Mouse (Mus musculus): ENCODE measurements around the gene Kyat1.
"Not testable (repeated sequence)": the region's sequence is repeated elsewhere in the genome, so short reads cannot be mapped to it uniquely, and the experiment has no call there.

Kyat1 gene

DNA sequence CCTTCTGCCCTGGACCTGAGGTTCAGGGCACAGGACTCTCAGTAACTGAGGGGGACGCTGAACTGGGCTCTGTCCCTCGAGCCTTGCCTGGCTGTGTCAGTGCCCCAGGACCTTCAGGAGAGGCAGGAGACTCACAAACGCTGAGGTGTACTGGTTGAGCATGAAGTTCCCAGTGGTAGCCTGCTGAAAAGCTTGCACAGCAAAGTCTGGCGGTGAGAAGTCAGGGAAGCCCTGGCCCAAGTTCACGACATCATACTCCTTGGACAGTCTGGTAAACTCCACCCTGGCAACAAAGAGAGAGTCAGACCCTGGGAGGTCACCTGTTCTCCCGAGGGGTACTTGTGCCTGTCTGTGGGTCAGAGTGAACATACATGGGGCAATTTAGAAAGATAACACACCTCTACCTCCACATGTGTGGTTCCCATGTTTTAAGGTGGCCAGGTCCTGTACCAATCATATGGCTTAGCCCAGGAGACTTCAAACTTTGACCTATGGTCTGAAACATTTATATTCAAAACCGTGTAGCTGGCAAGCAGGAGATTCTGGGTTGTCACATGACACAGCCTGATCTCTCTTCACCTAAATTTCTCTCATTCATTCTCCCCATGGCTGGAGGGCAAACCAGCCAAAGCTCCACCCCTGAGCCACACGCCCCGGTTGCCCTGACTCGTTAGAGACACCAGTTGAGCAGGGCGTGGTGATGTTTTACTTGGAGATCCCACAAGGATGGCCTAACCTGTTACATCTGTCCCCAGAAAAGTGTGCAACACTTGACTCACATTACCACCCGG lies 13.7 kb downstream of the Kyat1 start:
- TF ChIP-seq CTCF (conservative IDR thresholded peaks at IDR 0.05; ENCODE audit: low read length) (no peak), POU5F1 (IDR thresholded peaks at IDR 0.05; ENCODE audit: borderline replicate concordance, low read length) (no peak), NANOG (IDR thresholded peaks at IDR 0.05; ENCODE audit: borderline replicate concordance, low read length) (no peak)
- Histone ChIP-seq H3K4me3 (replicated peaks; ENCODE audit: low read length) (no peak overlapping the region), H3K36me3 (ENCODE audit: insufficient read depth, low read length) (peaks cover 11% of the 10 kb centered on the region), H3K9me3 (ENCODE audit: low read length) (peaks cover 27% of the 10 kb centered on the region), H3K4me1 (replicated peaks; ENCODE audit: low read depth, low read length) (peaks cover 16% of the 10 kb centered on the region), H3K27me3 (ENCODE audit: insufficient read depth, low read length) (no peaks in the 10 kb centered on the region)

DNA sequence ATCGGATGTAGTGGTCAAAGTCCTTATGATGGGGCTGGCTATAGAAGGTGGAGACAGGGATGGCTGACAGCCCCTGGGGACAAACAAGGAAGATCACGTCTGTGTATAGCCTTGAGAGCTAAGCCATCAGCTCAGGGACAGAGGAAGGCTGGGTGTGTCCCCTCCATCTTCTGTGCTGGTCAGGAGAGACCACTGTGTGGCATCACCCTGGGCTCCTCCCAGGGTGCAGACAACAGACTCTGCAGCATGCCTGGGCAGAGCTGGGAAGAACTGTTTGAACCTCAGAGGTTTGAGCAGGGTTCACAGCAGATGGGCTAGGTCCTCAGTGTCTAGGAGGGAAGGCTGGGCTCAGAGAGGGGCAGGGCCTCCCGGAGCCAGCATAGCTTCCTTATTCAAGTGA lies 20.0 kb downstream of the Kyat1 start:
- Histone ChIP-seq H3K36me3 (ENCODE audit: insufficient read depth, low read length) (peaks cover 27% of the 10 kb centered on the region), H3K4me1 (replicated peaks; ENCODE audit: low read depth, low read length) (peaks cover 21% of the 10 kb centered on the region; the same call in 1 of the 2 replicates), H3K9me3 (ENCODE audit: low read length) (peaks cover 28% of the 10 kb centered on the region), H3K27me3 (ENCODE audit: insufficient read depth, low read length) (no peaks in the 10 kb centered on the region), H3K4me3 (replicated peaks; ENCODE audit: low read length) (no peak overlapping the region)
- no peak for TF ChIP-seq NANOG (IDR thresholded peaks at IDR 0.05; ENCODE audit: borderline replicate concordance, low read length)
- no peak for TF ChIP-seq POU5F1 (IDR thresholded peaks at IDR 0.05; ENCODE audit: borderline replicate concordance, low read length)
- no peak for TF ChIP-seq CTCF (conservative IDR thresholded peaks at IDR 0.05; ENCODE audit: low read length)

DNA sequence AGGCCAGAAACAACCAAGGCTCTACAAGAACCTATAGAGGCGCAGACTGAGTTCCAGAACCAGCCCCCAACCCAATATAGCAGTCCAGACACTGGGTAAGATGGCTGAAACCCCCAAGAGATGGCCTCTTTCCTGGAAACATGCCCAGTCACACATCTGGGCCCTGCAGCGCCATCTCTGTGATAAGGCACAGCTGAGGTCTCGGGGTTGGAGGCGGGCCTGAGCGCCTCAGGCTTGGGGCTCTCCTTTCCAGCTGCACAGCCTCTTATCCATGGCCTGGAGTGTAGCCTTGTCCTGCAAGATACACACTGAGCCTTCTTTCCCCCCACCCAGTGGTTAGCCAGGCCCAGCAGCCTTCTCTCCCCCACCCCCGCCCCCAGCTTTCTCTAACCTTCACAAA lies 20.4 kb downstream of the Kyat1 start:
- no peak for TF ChIP-seq POU5F1 (IDR thresholded peaks at IDR 0.05; ENCODE audit: borderline replicate concordance, low read length)
- H3K9me3 ChIP-seq (ENCODE audit: low read length), result peaks cover 26% of the 10 kb centered on the region
- no peaks in the 10 kb centered on the region for H3K27me3 ChIP-seq (ENCODE audit: insufficient read depth, low read length)
- peaks cover 27% of the 10 kb centered on the region for H3K36me3 ChIP-seq (ENCODE audit: insufficient read depth, low read length)
- H3K4me3 ChIP-seq (replicated peaks; ENCODE audit: low read length), result no peak overlapping the region
- peaks cover 21% of the 10 kb centered on the region; the same call in 1 of the 2 replicates for H3K4me1 ChIP-seq (replicated peaks; ENCODE audit: low read depth, low read length)

DNA sequence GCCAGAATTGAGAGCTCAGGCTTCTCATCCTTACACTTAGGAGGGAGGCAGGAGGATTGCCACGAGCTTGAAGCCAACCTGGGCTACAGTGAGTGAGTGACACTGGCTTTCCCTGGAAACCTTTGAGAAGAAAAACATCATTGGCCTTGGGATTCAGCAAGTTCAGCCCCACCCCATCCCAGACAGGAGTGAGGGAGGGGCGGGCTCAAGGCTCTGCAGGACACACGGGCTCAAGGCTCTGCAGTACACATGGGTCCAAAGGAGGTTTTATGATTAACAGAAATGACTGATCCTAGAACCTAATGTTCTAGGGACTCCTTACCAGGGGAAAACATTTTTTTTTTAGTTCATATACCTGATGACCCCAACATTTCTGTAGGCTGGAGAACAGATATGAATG lies 21.9 kb downstream of the Kyat1 start:
- Histone ChIP-seq H3K36me3 (ENCODE audit: insufficient read depth, low read length) (peaks cover 27% of the 10 kb centered on the region), H3K4me3 (replicated peaks; ENCODE audit: low read length) (no peak overlapping the region), H3K27me3 (ENCODE audit: insufficient read depth, low read length) (no peaks in the 10 kb centered on the region), H3K4me1 (replicated peaks; ENCODE audit: low read depth, low read length) (peaks cover 21% of the 10 kb centered on the region; the same call in 1 of the 2 replicates), H3K9me3 (ENCODE audit: low read length) (peaks cover 26% of the 10 kb centered on the region)
- TF ChIP-seq NANOG (IDR thresholded peaks at IDR 0.05; ENCODE audit: borderline replicate concordance, low read length) (no peak), CTCF (conservative IDR thresholded peaks at IDR 0.05; ENCODE audit: low read length) (no peak), POU5F1 (IDR thresholded peaks at IDR 0.05; ENCODE audit: borderline replicate concordance, low read length) (no peak)

DNA sequence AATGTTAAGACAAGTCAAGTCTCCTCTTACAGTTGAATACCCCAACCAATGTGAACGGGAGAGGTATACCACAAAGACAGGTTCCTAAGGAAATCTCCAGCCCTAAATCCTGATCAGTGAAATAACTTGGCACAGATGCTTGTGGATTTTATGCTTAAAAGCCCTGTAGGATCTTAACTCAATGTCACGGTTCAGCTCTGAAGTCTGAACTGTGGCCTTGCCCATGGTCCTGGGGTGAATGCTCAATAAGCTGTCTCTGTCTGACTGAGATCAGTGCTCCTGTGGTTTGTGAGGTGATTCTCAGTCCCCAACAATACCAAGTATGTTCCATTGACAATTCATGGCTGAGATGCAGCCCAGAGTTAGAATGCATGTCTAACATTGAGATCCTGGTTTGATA lies 23.2 kb downstream of the Kyat1 start:
- Histone ChIP-seq H3K4me1 (replicated peaks; ENCODE audit: low read depth, low read length) (peaks cover 25% of the 10 kb centered on the region), H3K36me3 (ENCODE audit: insufficient read depth, low read length) (peaks cover 22% of the 10 kb centered on the region), H3K27me3 (ENCODE audit: insufficient read depth, low read length) (no peaks in the 10 kb centered on the region), H3K9me3 (ENCODE audit: low read length) (peaks cover 26% of the 10 kb centered on the region), H3K4me3 (replicated peaks; ENCODE audit: low read length) (no peak overlapping the region)
- no peak for TF ChIP-seq POU5F1 (IDR thresholded peaks at IDR 0.05; ENCODE audit: borderline replicate concordance, low read length)
- TF ChIP-seq NANOG (IDR thresholded peaks at IDR 0.05; ENCODE audit: borderline replicate concordance, low read length), result no peak
- TF ChIP-seq CTCF (conservative IDR thresholded peaks at IDR 0.05; ENCODE audit: low read length), result no peak

DNA sequence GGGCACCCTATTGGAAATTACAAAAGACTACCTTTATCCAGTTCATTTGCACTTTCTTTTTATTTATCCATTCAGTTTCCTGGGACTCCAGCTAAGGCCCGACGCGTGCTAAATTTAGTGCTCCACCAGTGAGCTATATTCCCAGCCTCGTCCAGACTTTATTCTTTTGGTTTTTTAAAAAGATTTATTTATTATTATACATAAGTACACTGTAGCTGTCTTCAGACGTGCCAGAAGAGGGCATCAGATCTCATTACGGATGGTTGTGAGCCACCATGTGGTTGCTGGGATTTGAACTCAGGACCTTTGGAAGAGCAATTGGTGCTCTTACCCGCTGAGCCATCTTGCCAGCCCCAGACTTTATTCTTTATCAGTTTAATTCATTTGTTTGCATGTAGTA lies 26.9 kb downstream of the Kyat1 start:
- H3K36me3 ChIP-seq (ENCODE audit: insufficient read depth, low read length), result peaks cover 38% of the 10 kb centered on the region
- not testable (repeated sequence) for H3K27me3 ChIP-seq (ENCODE audit: insufficient read depth, low read length); H3K9me3 ChIP-seq (ENCODE audit: low read length)
- peak overlapping the region; percentile 96 for H3K4me3 ChIP-seq (replicated peaks; ENCODE audit: low read length)
- peaks cover 38% of the 10 kb centered on the region for H3K4me1 ChIP-seq (replicated peaks; ENCODE audit: low read depth, low read length)

DNA sequence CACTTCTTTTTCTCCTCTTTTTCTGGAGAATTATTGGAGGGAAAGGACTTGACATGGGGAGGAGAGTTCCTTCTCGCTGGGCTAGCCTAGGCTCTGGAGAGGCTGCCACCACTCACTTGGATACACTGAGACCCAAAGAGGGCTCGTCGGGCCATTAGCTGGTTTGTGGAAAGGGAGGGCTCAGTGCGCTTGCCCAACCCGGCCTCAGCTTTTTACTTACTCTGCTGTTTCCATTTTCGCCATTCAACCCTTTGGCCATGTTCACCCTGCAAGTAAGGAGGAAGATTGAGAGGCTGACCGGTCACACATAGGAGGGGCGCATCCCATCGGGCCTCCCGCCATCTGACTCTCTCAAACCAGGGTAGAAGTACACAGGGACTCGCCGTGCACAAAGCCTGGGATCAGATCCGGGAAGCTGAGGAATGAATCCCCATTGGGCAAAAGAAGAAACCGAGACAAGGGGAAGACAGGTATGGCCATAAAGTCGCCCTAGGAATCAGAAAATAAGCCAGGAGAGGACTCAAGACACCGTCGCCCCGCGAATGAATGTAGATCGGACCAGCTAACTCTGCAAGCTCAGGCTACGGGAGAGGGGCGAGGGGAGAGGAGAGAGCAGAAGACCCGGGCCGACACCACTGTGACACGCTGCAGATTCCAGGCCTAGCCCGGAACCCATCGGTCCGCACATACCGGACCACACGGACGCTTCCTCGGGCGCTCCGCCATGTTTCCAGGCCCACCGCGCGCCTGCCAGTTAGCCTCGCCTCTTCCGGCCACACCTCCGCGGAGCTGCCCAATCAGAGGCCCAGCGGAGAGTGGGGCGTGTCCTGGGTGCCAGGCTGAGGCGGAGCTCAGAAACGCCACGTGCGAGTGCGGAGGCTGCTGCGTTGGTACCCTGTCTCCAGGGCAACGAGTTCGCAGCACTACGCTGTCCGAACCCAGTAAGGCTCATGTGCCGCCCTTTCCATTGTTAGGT lies 27.7 kb downstream of the Kyat1 start, which contains the start of gene Spout1:
Gene Spout1, minus strand, starts transcription at position 760 of the 976 bp plus-strand sequence.
- H3K4me1 ChIP-seq (replicated peaks; ENCODE audit: low read depth, low read length), result peaks cover 39% of the 10 kb centered on the region

DNA sequence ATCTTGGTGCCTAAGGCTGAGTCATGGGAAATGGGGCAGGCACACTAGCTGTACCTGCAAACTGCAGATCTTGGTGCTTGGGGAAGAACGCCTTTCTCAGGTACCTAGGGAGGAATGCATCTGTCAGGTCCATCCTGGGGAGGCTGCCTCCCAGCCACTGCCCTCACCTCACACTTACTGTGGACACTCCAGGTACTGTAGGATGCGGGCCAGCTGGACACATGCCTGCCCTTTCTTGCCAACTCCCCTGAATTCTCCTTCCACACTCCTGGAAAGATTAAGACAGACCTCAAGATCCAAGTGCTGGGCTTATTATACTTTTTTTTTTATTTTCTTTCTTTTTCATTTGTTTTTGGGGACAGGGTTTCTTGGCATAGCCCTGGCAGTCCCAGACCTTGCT lies 29.1 kb downstream of the Kyat1 start:
- TF ChIP-seq NANOG (IDR thresholded peaks at IDR 0.05; ENCODE audit: borderline replicate concordance, low read length) (no peak), CTCF (conservative IDR thresholded peaks at IDR 0.05; ENCODE audit: low read length) (no peak), POU5F1 (IDR thresholded peaks at IDR 0.05; ENCODE audit: borderline replicate concordance, low read length) (no peak)
- H3K36me3 ChIP-seq (ENCODE audit: insufficient read depth, low read length), result peaks cover 54% of the 10 kb centered on the region
- no peak overlapping the region for H3K4me3 ChIP-seq (replicated peaks; ENCODE audit: low read length)
- peaks cover 5% of the 10 kb centered on the region; the same call in 1 of the 2 replicates for H3K27me3 ChIP-seq (ENCODE audit: insufficient read depth, low read length)
- H3K9me3 ChIP-seq (ENCODE audit: low read length), result no peaks in the 10 kb centered on the region
- peaks cover 45% of the 10 kb centered on the region for H3K4me1 ChIP-seq (replicated peaks; ENCODE audit: low read depth, low read length)

More for the DNA sequence above, 27.7 kb downstream of the Kyat1 start, which contains the start of gene Spout1:
- no peaks in the 10 kb centered on the region for H3K27me3 ChIP-seq (ENCODE audit: insufficient read depth, low read length)
- H3K4me3 ChIP-seq (replicated peaks; ENCODE audit: low read length), result peak within 1 kb of the TSS; percentile 96
- H3K36me3 ChIP-seq (ENCODE audit: insufficient read depth, low read length), result peaks cover 45% of the 10 kb centered on the region
- no peaks in the 10 kb centered on the region for H3K9me3 ChIP-seq (ENCODE audit: low read length)
- TF ChIP-seq POU5F1 (IDR thresholded peaks at IDR 0.05; ENCODE audit: borderline replicate concordance, low read length), result no peak
- no peak for TF ChIP-seq CTCF (conservative IDR thresholded peaks at IDR 0.05; ENCODE audit: low read length)
- TF ChIP-seq NANOG (IDR thresholded peaks at IDR 0.05; ENCODE audit: borderline replicate concordance, low read length), result no peak

Data from E14TG2a.4 (cell line).